Mouse (Mus musculus) erythroblast, embryonic 14.5 days (primary cell): Measurements from ENCODE around the gene Dus1l. TPM values are rescaled to one million over a fixed set of nuclear protein-coding genes. Genes with fewer than 3 reads are reported as not detected.

ENCODE experiments used
- H3K27me3 ChIP-seq: 2 replicates; pipeline ENCODE4 v1.6.1; 2012; ENCODE audit warnings: inconsistent platforms; ENCODE audit not compliant: control insufficient read depth
- H3K36me3 ChIP-seq: 2 replicates; pipeline ENCODE4 v1.6.1; 2012; ENCODE audit warnings: mild to moderate bottlenecking, inconsistent platforms; ENCODE audit not compliant: control insufficient read depth
- H3K4me1 ChIP-seq: 2 replicates; pipeline ENCODE4 v1.6.1; 2012; ENCODE audit warnings: inconsistent platforms; ENCODE audit not compliant: control insufficient read depth
- H3K4me3 ChIP-seq: replicated peaks from 2 replicates; pipeline ENCODE3; 2012; ENCODE audit warnings: moderate library complexity, mild to moderate bottlenecking, inconsistent platforms
- H3K9me3 ChIP-seq: 2 replicates; pipeline ENCODE4 v1.6.1; 2012; ENCODE audit warnings: low read length, inconsistent platforms, mixed read lengths; ENCODE audit not compliant: control insufficient read depth
- GATA1 ChIP-seq: IDR thresholded peaks from 2 replicates; pipeline ENCODE4 v1.6.1; 2012; ENCODE audit warnings: low read length, inconsistent platforms, mixed read lengths
- TAL1 ChIP-seq: IDR thresholded peaks from 3 replicates; pipeline ENCODE4 v1.6.1; 2012; ENCODE audit warnings: low read length, inconsistent platforms, mixed read lengths
- polyA plus RNA-seq: library from polyadenylated mRNA; stranded (reverse); fragments of >175 nt; gene quantifications from 2 replicates; pipeline ENCODE4 v1.2.3, GENCODE M21; 2012

The Dus1l gene
- polyA plus RNA-seq, 1 experiment: 14.2 TPM

DNA sequence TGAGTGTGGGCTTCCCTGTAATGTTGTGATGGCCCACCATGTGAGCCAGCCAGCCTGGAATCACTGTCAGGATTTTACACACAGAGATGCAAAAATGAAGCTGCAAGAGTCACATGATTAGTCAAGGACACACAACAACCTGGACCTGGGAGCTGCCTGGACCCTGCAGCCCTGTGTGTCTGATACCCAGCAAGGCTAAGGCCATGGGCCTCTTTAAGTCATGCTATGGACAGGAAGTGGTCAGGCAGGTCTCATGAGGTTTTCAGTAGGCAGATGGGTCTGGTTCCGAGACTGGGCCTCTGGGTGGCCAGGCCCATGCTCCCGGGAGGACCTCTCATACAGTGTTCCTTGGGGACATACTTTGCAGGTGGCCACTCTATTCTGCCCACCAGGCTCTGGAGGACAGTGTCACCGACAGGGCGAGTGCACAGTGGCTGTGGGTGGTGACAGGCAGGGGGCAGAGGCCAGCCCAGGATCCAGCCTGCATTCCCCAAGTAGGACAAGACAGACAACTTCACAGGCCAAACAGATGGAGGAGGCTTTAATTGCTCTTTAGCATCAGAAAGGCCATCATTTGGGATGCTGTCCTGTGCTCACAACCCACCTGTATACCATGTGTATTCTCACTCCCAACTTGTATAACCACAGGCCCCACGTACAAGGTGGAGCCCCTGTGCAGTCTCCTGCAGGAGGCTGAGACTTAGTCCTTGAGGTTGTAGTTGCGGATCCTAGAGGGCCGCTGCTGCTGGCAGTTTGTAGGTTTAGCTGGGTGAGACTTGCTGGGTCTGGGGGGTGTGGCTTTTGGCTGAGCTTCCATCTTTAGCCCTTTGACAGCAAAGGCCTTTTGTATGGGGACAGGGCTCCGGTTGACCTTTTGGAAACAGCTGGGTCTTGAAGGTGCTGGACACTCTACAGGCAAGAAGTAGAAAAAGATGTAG is 30.1 kb upstream of the Dus1l start:
- H3K4me3 ChIP-seq: no peak overlapping the region
- peaks cover 15% of the 10 kb centered on the region for H3K36me3 ChIP-seq
- H3K4me1 ChIP-seq: peaks cover 46% of the 10 kb centered on the region
- TF ChIP-seq TAL1 (no peak), GATA1 (no peak)
- no peaks in the 10 kb centered on the region for H3K9me3 ChIP-seq
- no peaks in the 10 kb centered on the region for H3K27me3 ChIP-seq

DNA sequence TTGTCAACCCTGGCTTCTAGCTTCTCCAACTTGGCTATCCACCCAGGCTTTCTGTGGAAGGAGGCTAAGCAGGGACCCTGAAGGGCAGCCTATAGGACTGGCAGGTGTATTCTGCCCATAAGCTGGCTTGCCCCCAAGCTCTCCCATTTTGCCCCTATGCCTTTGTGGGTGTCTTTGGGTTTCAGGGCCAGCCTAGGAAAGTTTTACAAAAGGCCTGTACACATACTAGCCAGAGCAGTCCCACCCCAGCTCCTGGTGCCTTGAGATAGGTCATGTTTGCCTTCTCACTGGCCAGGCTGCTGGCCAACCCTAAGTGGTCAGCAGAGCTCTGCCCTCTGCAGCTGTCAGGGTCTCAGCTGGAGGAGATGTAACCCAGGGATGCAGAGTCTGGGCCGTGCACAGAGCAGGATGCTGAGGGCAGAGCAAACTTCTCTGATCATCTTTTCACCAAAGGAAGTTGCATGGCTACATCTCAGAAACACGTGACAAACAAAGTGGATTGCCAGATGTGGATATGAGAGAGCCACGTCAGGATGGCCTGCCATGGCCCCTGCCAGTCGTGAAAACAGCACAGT is 29.2 kb upstream of the Dus1l start:
- no peak for TF ChIP-seq TAL1
- TF ChIP-seq GATA1: no peak
- Histone ChIP-seq H3K27me3 (no peaks in the 10 kb centered on the region), H3K4me1 (peaks cover 53% of the 10 kb centered on the region), H3K36me3 (peaks cover 24% of the 10 kb centered on the region), H3K9me3 (no peaks in the 10 kb centered on the region), H3K4me3 (peak overlapping the region; percentile 82)

DNA sequence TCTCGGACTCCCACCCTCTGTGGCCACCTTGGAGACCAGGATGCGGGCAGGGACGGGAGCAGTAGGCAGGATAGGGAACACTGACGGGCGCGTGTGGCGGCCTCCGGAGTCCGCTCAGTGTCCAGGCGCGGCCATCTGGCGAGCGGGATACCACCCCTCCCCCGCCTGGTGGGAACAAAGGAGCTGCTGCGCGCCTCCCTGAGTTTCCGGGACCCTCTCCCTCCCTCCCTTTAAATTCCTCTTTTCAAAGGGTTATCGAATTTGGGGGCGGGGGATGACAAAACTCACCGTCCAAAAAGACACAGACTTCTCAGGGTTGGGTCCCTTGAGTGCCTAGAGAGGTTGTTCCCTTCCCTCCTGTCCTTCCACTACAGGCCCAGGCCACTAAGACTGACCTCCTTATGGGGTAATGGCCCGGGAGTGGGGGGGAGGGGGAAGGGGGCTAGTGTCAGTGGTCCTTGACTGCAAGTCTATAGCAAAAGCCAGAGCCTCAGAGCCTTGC is 28.6 kb upstream of the Dus1l start:
- Histone ChIP-seq H3K4me1 (peaks cover 53% of the 10 kb centered on the region), H3K27me3 (no peaks in the 10 kb centered on the region), H3K9me3 (no peaks in the 10 kb centered on the region), H3K4me3 (peak overlapping the region; percentile 82), H3K36me3 (peaks cover 29% of the 10 kb centered on the region)
- no peak for TF ChIP-seq GATA1
- TF ChIP-seq TAL1: no peak

DNA sequence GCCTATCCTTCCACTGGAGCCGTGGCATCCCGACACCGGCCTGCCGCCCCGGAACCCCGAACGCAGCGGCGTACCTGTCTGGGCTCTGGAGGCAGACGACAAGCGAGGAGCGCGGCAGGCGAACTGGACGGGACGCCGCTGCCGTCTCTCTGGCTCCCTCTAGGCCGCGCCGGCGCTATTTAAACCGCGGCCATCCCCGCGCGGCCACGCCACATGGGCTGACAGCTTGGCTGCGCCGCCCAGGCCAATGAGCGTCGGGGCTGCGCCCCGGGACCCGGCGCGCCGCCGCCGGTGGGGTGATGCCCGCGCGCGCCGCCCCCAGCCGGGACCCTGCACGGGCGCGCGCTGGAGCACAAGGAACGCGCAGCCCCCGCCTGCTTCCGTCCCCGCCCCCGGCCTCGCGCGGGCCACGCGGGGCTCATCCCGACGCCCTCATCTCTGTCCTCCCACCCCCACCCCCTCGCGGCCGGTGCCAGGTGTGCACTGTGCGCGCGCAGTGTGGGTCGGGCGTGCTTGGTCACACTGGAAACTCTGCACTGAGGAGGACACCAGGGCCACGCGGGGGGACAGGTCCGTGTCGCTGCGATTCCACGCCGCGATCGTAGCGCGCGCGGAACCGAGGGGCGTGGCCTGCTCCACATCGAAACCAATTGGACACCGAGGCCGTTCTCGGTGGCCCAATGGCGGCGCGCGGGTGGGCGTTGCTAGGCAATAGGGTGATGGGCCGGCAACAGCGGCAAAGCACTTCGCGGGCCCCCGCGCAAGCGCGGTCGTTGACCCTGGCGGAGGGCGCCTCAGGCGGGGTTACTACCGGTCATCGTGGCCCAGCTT is 28.0 kb upstream of the Dus1l start, which contains the start of gene Fasn:
Gene Fasn, minus strand, starts transcription at position 592 of the 831 bp plus-strand sequence.
- Histone ChIP-seq H3K36me3 (peaks cover 36% of the 10 kb centered on the region), H3K27me3 (no peaks in the 10 kb centered on the region), H3K4me3 (peak within 1 kb of the TSS; percentile 82), H3K4me1 (peaks cover 53% of the 10 kb centered on the region), H3K9me3 (no peaks in the 10 kb centered on the region)
- TF ChIP-seq GATA1 (no peak), TAL1 (no peak)

DNA sequence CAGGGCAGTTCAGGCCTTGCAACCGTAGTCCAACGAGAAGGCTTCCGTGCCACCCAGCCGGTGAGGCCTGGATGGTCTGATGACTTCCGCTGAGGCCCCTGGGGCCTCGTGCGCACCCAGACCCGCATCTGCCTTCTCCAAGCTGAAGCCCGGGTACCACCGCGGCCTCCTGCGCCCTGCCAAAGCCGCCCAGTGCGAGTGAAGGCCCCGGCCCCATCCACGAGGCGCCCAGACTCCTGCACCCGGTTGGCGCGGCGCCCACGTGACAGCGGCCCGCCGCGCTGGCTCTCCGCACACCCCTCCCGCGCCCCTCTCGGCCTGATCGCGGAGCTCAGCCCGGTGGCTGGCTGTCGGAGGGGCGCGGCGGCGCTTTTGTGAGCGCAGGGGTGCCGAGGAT is 27.3 kb upstream of the Dus1l start:
- H3K9me3 ChIP-seq: no peaks in the 10 kb centered on the region
- H3K27me3 ChIP-seq: no peaks in the 10 kb centered on the region
- H3K4me1 ChIP-seq: peaks cover 53% of the 10 kb centered on the region
- no peak for TF ChIP-seq TAL1
- TF ChIP-seq GATA1: no peak
- peak overlapping the region; percentile 82 for H3K4me3 ChIP-seq
- peaks cover 42% of the 10 kb centered on the region for H3K36me3 ChIP-seq

DNA sequence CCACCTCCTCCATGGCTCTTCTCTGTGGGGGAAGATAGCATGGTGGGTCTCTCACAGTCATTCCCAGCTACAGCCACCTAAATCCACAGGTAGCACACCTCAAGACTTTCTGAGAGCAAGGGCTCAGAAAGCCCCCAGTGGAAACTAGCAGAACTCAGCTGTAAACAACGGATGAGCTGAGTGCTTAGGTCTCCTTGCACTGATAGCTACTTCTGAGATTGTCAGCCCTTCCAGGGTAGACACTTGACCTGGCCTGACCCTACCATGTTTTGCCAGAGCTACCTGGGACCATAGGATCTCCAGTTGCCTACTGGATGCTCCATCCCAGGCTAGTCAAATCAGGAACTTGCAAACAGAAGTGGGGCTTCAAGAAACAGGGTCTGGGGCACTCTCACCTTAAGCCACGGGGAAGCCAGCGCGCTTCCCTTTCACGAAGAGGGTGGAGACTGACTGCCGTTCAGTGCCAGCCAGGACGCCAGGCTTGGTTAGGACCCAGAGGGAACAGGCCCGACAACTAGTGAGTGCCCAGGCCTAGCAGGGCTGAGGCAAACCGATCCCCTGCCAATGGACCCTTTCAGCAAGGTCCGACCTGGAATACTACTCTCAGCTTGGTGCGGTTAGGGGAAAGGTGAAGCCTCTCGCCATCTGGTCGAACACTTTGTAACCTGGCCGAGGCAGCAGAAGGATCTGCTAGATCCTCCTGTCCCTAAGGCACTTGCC is 26.8 kb upstream of the Dus1l start:
- Histone ChIP-seq H3K36me3 (peaks cover 48% of the 10 kb centered on the region), H3K9me3 (no peaks in the 10 kb centered on the region), H3K27me3 (no peaks in the 10 kb centered on the region), H3K4me3 (peak overlapping the region; percentile 82), H3K4me1 (peaks cover 53% of the 10 kb centered on the region)
- TF ChIP-seq GATA1 (no peak), TAL1 (no peak)

DNA sequence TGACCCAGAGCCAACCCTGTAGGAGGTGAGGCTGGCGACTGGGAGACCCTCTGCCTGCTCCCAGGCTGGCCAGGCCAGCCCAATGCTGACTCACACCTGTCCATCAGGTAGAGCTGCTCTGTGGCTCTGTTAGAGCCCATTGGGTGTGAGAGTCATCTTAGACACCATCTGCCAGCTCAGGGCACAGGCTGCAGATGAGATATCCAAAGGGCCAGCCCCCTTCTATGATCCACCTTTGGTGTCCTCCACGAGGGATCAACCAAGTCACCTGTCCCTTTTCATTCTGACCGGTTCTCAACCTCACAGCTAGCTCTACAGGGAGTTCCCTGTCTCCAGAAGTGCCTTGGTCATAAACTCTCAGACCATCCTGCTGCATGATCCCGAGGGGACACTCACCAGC is 26.1 kb upstream of the Dus1l start:
- Histone ChIP-seq H3K36me3 (peaks cover 55% of the 10 kb centered on the region), H3K4me1 (peaks cover 53% of the 10 kb centered on the region), H3K4me3 (peak overlapping the region; percentile 82), H3K9me3 (no peaks in the 10 kb centered on the region), H3K27me3 (no peaks in the 10 kb centered on the region)
- TF ChIP-seq GATA1 (no peak), TAL1 (no peak)

DNA sequence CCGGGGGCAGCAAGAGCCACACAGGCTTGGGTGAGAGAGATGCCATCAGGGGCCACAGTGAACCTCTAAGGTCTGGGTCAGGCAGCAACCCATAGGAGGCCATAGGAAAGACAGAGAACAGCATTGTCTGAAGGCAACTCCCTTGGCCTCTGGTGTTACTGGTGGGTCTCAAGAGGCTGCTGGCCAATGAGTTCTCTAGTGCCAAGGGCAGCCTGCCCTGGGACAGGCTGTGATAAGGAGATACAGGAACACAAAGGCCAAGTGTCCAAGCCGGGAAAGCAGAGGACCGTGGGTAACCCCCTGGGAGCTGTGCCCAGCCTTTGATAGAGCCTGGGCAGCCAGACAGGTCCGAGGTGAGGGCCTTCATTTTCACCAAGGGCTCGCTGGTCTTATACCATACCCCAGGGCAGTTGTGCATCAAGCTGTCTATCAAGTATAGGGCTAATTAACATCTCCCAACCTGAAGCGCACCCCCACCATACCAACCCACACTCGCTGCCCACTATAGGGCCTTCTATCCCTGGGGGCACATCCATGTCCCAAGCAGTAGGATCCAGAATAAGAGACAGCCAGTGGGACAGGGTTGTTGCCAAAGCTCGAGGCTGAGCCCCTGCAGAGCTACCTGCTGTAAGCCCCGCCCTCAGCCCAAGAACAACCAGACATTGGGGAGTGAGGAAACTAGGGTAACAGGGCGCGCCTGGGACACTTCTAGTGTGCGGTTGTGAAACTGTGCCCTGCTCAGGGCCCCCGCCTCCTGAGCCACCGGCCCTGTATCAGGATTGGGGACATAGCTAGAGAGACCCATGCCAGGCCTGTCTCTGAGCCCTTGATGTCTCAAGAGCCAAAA is 25.1 kb upstream of the Dus1l start:
- TF ChIP-seq TAL1: no peak
- Histone ChIP-seq H3K36me3 (peaks cover 64% of the 10 kb centered on the region), H3K27me3 (no peaks in the 10 kb centered on the region), H3K4me3 (no peak overlapping the region), H3K4me1 (peaks cover 53% of the 10 kb centered on the region), H3K9me3 (no peaks in the 10 kb centered on the region)
